Mouse (Mus musculus): ENCODE measurements around the gene Lrcol1. TPM values are rescaled to one million over a fixed set of nuclear protein-coding genes. Genes with fewer than 3 reads are reported as not detected.

Gene Lrcol1
- 1.9 and 2.9 TPM in 2 replicates for polyA plus RNA-seq (2015; fragmentation: Nextera tagmentation; extraction: Ambion mirVana)

GRCm38 (mm10) chr5:110344524-110344923 is at the start of gene Lrcol1:
Gene Lrcol1, plus strand, starts transcription at chr5:110344730.
- H3K9me3 ChIP-seq (ENCODE audit: control insufficient read depth, low read length): no peaks in the 10 kb centered on the region
- no peak within 1 kb of the TSS for H3K4me3 ChIP-seq (ENCODE audit: low read length)
- no peak within 1 kb of the TSS for H3K9ac ChIP-seq (ENCODE audit: low read length)
- peaks cover 11% of the 10 kb centered on the region for H3K4me1 ChIP-seq (replicated peaks; ENCODE audit: control insufficient read depth, insufficient read depth, low read length)
- H3K27me3 ChIP-seq (ENCODE audit: control insufficient read depth, insufficient read depth, low read depth, low read length): peaks cover 16% of the 10 kb centered on the region; the same call in 1 of the 2 replicates
- no peak within 1 kb of the TSS; the same call in 1 of the 2 replicates for H3K4me2 ChIP-seq (ENCODE audit: low read depth, low read length)
- H3K27ac ChIP-seq (ENCODE audit: low read length): peak within 1 kb of the TSS; percentile 82
- WGBS: 48% methylated on average over 4 of the region's 4 CpGs
- no peaks in the 10 kb centered on the region for H3K36me3 ChIP-seq (ENCODE audit: control insufficient read depth, insufficient read depth, low read length)
- peak; percentile 73 for ATAC-seq (ENCODE audit: low read depth)

- Histone ChIP-seq H3K36me3 (ENCODE audit: control insufficient read depth, insufficient read depth, low read length) (peaks cover 43% of the 10 kb centered on the region), H3K9ac (ENCODE audit: low read length) (no peak overlapping the region), H3K4me3 (ENCODE audit: low read length) (no peak overlapping the region), H3K4me1 (replicated peaks; ENCODE audit: control insufficient read depth, insufficient read depth, low read length) (no peaks in the 10 kb centered on the region), H3K27ac (ENCODE audit: low read length) (no peak overlapping the region), H3K27me3 (ENCODE audit: control insufficient read depth, insufficient read depth, low read depth, low read length) (no peaks in the 10 kb centered on the region), H3K9me3 (ENCODE audit: control insufficient read depth, low read length) (no peaks in the 10 kb centered on the region), H3K4me2 (ENCODE audit: low read depth, low read length) (no peak overlapping the region)
- 80% methylated on average over 1 of the region's 1 CpGs for WGBS
- no peak for ATAC-seq (ENCODE audit: low read depth)
These were observed 47.9 kb upstream of the Lrcol1 start for GRCm38 (mm10) chr5:110296637-110297036.

DNA sequence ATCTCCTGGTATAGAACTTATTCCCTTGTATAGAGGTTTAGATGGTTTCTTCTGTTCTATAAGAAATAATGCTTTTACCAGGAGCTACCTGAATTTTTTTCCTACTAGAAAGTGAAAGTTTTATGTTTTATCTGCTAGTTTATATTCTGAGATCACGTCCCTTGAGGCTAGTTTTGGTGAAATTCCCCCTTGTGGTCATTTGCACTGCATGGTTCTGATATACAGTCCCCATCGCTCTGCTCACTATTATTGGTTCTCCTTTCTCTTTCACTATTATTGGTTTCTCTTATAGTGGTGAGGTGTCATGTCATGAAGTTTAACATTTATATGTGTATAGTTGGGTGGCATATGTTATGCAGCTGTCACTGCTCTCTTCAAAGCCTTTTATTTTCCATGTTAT is 43.9 kb upstream of the Lrcol1 start:
- no peak overlapping the region for H3K4me2 ChIP-seq (ENCODE audit: low read depth, low read length)
- no peak overlapping the region for H3K4me3 ChIP-seq (ENCODE audit: low read length)
- H3K36me3 ChIP-seq (ENCODE audit: control insufficient read depth, insufficient read depth, low read length): peaks cover 37% of the 10 kb centered on the region
- no peaks in the 10 kb centered on the region for H3K27me3 ChIP-seq (ENCODE audit: control insufficient read depth, insufficient read depth, low read depth, low read length)
- no peaks in the 10 kb centered on the region for H3K9me3 ChIP-seq (ENCODE audit: control insufficient read depth, low read length)
- WGBS: 86% methylated on average over 2 of the region's 2 CpGs
- no peak overlapping the region for H3K27ac ChIP-seq (ENCODE audit: low read length)
- no peak overlapping the region for H3K9ac ChIP-seq (ENCODE audit: low read length)
- no peaks in the 10 kb centered on the region for H3K4me1 ChIP-seq (replicated peaks; ENCODE audit: control insufficient read depth, insufficient read depth, low read length)
- ATAC-seq (ENCODE audit: low read depth): no peak

GRCm38 (mm10) chr5:110308861-110309260 is 35.7 kb upstream of the Lrcol1 start:
- H3K27ac ChIP-seq (ENCODE audit: low read length): no peak overlapping the region
- H3K36me3 ChIP-seq (ENCODE audit: control insufficient read depth, insufficient read depth, low read length): peaks cover 40% of the 10 kb centered on the region
- no peaks in the 10 kb centered on the region for H3K27me3 ChIP-seq (ENCODE audit: control insufficient read depth, insufficient read depth, low read depth, low read length)
- no peaks in the 10 kb centered on the region for H3K4me1 ChIP-seq (replicated peaks; ENCODE audit: control insufficient read depth, insufficient read depth, low read length)
- H3K9me3 ChIP-seq (ENCODE audit: control insufficient read depth, low read length): no peaks in the 10 kb centered on the region
- no peak for ATAC-seq (ENCODE audit: low read depth)
- no peak overlapping the region for H3K9ac ChIP-seq (ENCODE audit: low read length)
- 91% methylated on average over 7 of the region's 7 CpGs for WGBS
- no peak overlapping the region for H3K4me3 ChIP-seq (ENCODE audit: low read length)
- H3K4me2 ChIP-seq (ENCODE audit: low read depth, low read length): no peak overlapping the region

- H3K4me3 ChIP-seq (ENCODE audit: low read length): no peak overlapping the region
- no peak overlapping the region for H3K9ac ChIP-seq (ENCODE audit: low read length)
- H3K9me3 ChIP-seq (ENCODE audit: control insufficient read depth, low read length): no peaks in the 10 kb centered on the region
- no peak for ATAC-seq (ENCODE audit: low read depth)
- no peaks in the 10 kb centered on the region for H3K27me3 ChIP-seq (ENCODE audit: control insufficient read depth, insufficient read depth, low read depth, low read length)
- peaks cover 34% of the 10 kb centered on the region for H3K36me3 ChIP-seq (ENCODE audit: control insufficient read depth, insufficient read depth, low read length)
- 90% methylated on average over 3 of the region's 3 CpGs for WGBS
- H3K4me1 ChIP-seq (replicated peaks; ENCODE audit: control insufficient read depth, insufficient read depth, low read length): no peaks in the 10 kb centered on the region
- H3K4me2 ChIP-seq (ENCODE audit: low read depth, low read length): no peak overlapping the region
- no peak overlapping the region for H3K27ac ChIP-seq (ENCODE audit: low read length)
These were observed 31.4 kb upstream of the Lrcol1 start for GRCm38 (mm10) chr5:110313127-110313526.

GRCm38 (mm10) chr5:110330508-110330907 is 14.0 kb upstream of the Lrcol1 start:
- Histone ChIP-seq H3K4me3 (ENCODE audit: low read length) (no peak overlapping the region), H3K27ac (ENCODE audit: low read length) (no peak overlapping the region), H3K9me3 (ENCODE audit: control insufficient read depth, low read length) (no peaks in the 10 kb centered on the region), H3K4me1 (replicated peaks; ENCODE audit: control insufficient read depth, insufficient read depth, low read length) (no peaks in the 10 kb centered on the region), H3K27me3 (ENCODE audit: control insufficient read depth, insufficient read depth, low read depth, low read length) (no peaks in the 10 kb centered on the region), H3K9ac (ENCODE audit: low read length) (no peak overlapping the region), H3K4me2 (ENCODE audit: low read depth, low read length) (no peak overlapping the region), H3K36me3 (ENCODE audit: control insufficient read depth, insufficient read depth, low read length) (peaks cover 42% of the 10 kb centered on the region)
- ATAC-seq (ENCODE audit: low read depth): no peak
- WGBS: 61% methylated on average over 3 of the region's 3 CpGs

DNA sequence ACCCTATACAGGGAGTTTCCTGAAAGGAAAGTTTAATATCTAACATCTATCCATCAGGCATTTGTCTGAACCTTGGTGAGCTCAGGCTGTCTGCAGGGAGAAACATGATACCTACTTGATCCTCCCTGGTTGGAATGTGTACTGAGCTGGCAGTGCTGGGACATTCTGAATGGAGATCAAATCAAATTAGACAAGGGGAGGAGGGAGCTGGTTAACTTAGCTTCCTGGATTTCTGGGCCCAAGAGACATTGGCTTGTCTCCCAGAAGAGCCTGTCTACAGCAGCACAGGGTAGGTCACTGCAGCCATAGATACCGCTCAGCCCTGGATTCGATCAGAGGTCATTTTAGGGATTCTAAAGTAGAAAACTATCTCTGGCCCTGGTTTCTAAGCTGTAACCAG is 5.7 kb upstream of the Lrcol1 start:
- no peaks in the 10 kb centered on the region for H3K9me3 ChIP-seq (ENCODE audit: control insufficient read depth, low read length)
- no peak overlapping the region for H3K9ac ChIP-seq (ENCODE audit: low read length)
- H3K27ac ChIP-seq (ENCODE audit: low read length): no peak overlapping the region; the same call in 1 of the 2 replicates
- H3K27me3 ChIP-seq (ENCODE audit: control insufficient read depth, insufficient read depth, low read depth, low read length): peaks cover 16% of the 10 kb centered on the region; the same call in 1 of the 2 replicates
- peaks cover 5% of the 10 kb centered on the region for H3K4me1 ChIP-seq (replicated peaks; ENCODE audit: control insufficient read depth, insufficient read depth, low read length)
- H3K36me3 ChIP-seq (ENCODE audit: control insufficient read depth, insufficient read depth, low read length): peaks cover 12% of the 10 kb centered on the region
- WGBS: 59% methylated on average over 2 of the region's 2 CpGs
- H3K4me3 ChIP-seq (ENCODE audit: low read length): no peak overlapping the region
- no peak; the same call in 1 of the 2 replicates for ATAC-seq (ENCODE audit: low read depth)
- no peak overlapping the region for H3K4me2 ChIP-seq (ENCODE audit: low read depth, low read length)

DNA sequence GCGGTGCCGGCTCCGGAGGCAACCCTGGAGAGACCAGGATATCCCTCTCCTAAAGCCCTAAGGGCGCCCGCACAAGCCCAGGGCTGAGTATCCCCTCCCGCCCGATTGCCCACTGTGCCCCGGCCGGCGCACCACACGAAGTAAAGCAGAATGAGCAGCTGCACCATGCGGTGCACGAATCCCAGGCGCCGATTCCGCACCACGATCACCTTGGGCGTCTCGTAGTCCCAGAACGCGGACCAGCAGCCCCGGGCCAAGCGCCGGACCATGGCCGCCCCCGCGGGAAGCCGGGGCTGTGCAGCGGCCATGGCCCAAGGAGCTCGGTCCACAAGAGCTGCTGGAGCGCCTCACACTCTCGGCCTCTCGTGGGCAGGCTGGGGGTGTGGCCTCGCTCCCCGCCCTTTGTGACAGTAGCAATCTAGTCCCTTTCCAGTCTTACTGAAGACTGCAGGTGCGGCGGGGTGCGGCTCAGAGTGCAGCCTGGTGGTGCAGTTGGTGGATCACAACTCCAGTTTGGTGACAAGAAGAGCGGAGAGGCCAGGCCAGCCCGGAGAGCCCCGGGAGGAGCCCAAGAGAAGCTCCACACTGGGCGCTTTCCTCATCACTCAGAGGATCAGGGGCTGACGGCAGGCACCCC is 1.8 kb upstream of the Lrcol1 start, which contains the start of gene P2rx2:
TSS of gene P2rx2 (minus strand) at position 565 of the 637 bp plus-strand sequence.
- H3K4me3 ChIP-seq (ENCODE audit: low read length): peak within 1 kb of the TSS; percentile 53
- peak within 1 kb of the TSS; percentile 82 for H3K27ac ChIP-seq (ENCODE audit: low read length)
- WGBS: 2% methylated on average over 43 of the region's 43 CpGs
- H3K4me1 ChIP-seq (replicated peaks; ENCODE audit: control insufficient read depth, insufficient read depth, low read length): peaks cover 11% of the 10 kb centered on the region
- ATAC-seq (ENCODE audit: low read depth): peak; percentile 70
- H3K27me3 ChIP-seq (ENCODE audit: control insufficient read depth, insufficient read depth, low read depth, low read length): peaks cover 16% of the 10 kb centered on the region; the same call in 1 of the 2 replicates
- no peaks in the 10 kb centered on the region for H3K36me3 ChIP-seq (ENCODE audit: control insufficient read depth, insufficient read depth, low read length)
- no peaks in the 10 kb centered on the region for H3K9me3 ChIP-seq (ENCODE audit: control insufficient read depth, low read length)
- peak within 1 kb of the TSS; percentile 66 for H3K9ac ChIP-seq (ENCODE audit: low read length)
- H3K4me2 ChIP-seq (ENCODE audit: low read depth, low read length): peak within 1 kb of the TSS; percentile 91

- Histone ChIP-seq H3K27me3 (ENCODE audit: control insufficient read depth, insufficient read depth, low read depth, low read length) (peaks cover 16% of the 10 kb centered on the region; the same call in 1 of the 2 replicates), H3K9me3 (ENCODE audit: control insufficient read depth, low read length) (no peaks in the 10 kb centered on the region), H3K27ac (ENCODE audit: low read length) (peak overlapping the region; percentile 82), H3K4me2 (ENCODE audit: low read depth, low read length) (no peak overlapping the region), H3K9ac (ENCODE audit: low read length) (no peak overlapping the region), H3K36me3 (ENCODE audit: control insufficient read depth, insufficient read depth, low read length) (no peaks in the 10 kb centered on the region), H3K4me1 (replicated peaks; ENCODE audit: control insufficient read depth, insufficient read depth, low read length) (peaks cover 11% of the 10 kb centered on the region), H3K4me3 (ENCODE audit: low read length) (no peak overlapping the region)
- 72% methylated on average over 4 of the region's 4 CpGs for WGBS
- ATAC-seq (ENCODE audit: low read depth): no peak
These were observed 1.0 kb downstream of the Lrcol1 start for GRCm38 (mm10) chr5:110345553-110345952.
